Mouse (Mus musculus): ENCODE data around the gene Ecsit. TPM values are rescaled to one million over a fixed set of nuclear protein-coding genes. Genes with fewer than 3 reads are reported as not detected.

The Ecsit gene
- polyA plus RNA-seq, 1 experiment: 72.6 TPM

GRCm38 (mm10) chr9:22070791-22071573, 14.3 kb downstream of the Ecsit start, which contains the start of the genes Gm49318 and Zfp653:
Gene Gm49318 (minus strand): TSS chr9:22071259.
Gene Zfp653 (minus strand): TSS chr9:22071376.
- Histone ChIP-seq H3K4me3 (ENCODE audit: control insufficient read depth, low read depth, low read length) (peak within 1 kb of the TSS; percentile 83), H3K4me1 (ENCODE audit: control insufficient read depth, insufficient read depth, low read length) (peaks cover 4% of the 10 kb centered on the region), H3K27me3 (ENCODE audit: control insufficient read depth, insufficient read depth, low read length) (no peaks in the 10 kb centered on the region), H3K36me3 (ENCODE audit: control insufficient read depth, insufficient read depth, low read length) (no peaks in the 10 kb centered on the region; the same call in none of the 2 replicates), H3K27ac (ENCODE audit: control insufficient read depth, insufficient read depth, low read depth, low read length) (peak within 1 kb of the TSS; percentile 76)
- TF ChIP-seq POLR2A (IDR thresholded peaks at IDR 0.05; ENCODE audit: control insufficient read depth, low read depth, low read length): peak; percentile 86; the same call in 1 of the 2 replicates
- TF ChIP-seq CTCF (IDR thresholded peaks at IDR 0.05; ENCODE audit: control insufficient read depth, insufficient read depth, insufficient replicate concordance, low read depth, low read length): no peak

GRCm38 (mm10) chr9:22069881-22070553, 15.2 kb downstream of the Ecsit start:
- Histone ChIP-seq H3K4me3 (ENCODE audit: control insufficient read depth, low read depth, low read length) (peak overlapping the region; percentile 83), H3K4me1 (ENCODE audit: control insufficient read depth, insufficient read depth, low read length) (peaks cover 4% of the 10 kb centered on the region), H3K27ac (ENCODE audit: control insufficient read depth, insufficient read depth, low read depth, low read length) (no peak overlapping the region), H3K36me3 (ENCODE audit: control insufficient read depth, insufficient read depth, low read length) (no peaks in the 10 kb centered on the region; the same call in none of the 2 replicates), H3K27me3 (ENCODE audit: control insufficient read depth, insufficient read depth, low read length) (no peaks in the 10 kb centered on the region)
- no peak for TF ChIP-seq CTCF (IDR thresholded peaks at IDR 0.05; ENCODE audit: control insufficient read depth, insufficient read depth, insufficient replicate concordance, low read depth, low read length)

GRCm38 (mm10) chr9:22067195-22067594, 18.0 kb downstream of the Ecsit start:
- peaks cover 4% of the 10 kb centered on the region for H3K4me1 ChIP-seq (ENCODE audit: control insufficient read depth, insufficient read depth, low read length)
- peaks cover 5% of the 10 kb centered on the region for H3K36me3 ChIP-seq (ENCODE audit: control insufficient read depth, insufficient read depth, low read length)

GRCm38 (mm10) chr9:22066433-22066832, 18.8 kb downstream of the Ecsit start:
- H3K36me3 ChIP-seq (ENCODE audit: control insufficient read depth, insufficient read depth, low read length): peaks cover 6% of the 10 kb centered on the region
- no peak overlapping the region for H3K4me3 ChIP-seq (ENCODE audit: control insufficient read depth, low read depth, low read length)
- TF ChIP-seq POLR2A (IDR thresholded peaks at IDR 0.05; ENCODE audit: control insufficient read depth, low read depth, low read length) (no peak), CTCF (IDR thresholded peaks at IDR 0.05; ENCODE audit: control insufficient read depth, insufficient read depth, insufficient replicate concordance, low read depth, low read length) (peak; percentile 64; the same call in 1 of the 2 replicates)
- no peak overlapping the region for H3K27ac ChIP-seq (ENCODE audit: control insufficient read depth, insufficient read depth, low read depth, low read length)
- H3K27me3 ChIP-seq (ENCODE audit: control insufficient read depth, insufficient read depth, low read length): no peaks in the 10 kb centered on the region
- peaks cover 4% of the 10 kb centered on the region for H3K4me1 ChIP-seq (ENCODE audit: control insufficient read depth, insufficient read depth, low read length)

More at GRCm38 (mm10) chr9:22067195-22067594, 18.0 kb downstream of the Ecsit start:
- no peak overlapping the region for H3K4me3 ChIP-seq (ENCODE audit: control insufficient read depth, low read depth, low read length)
- H3K27me3 ChIP-seq (ENCODE audit: control insufficient read depth, insufficient read depth, low read length): no peaks in the 10 kb centered on the region
- TF ChIP-seq POLR2A (IDR thresholded peaks at IDR 0.05; ENCODE audit: control insufficient read depth, low read depth, low read length) (no peak), CTCF (IDR thresholded peaks at IDR 0.05; ENCODE audit: control insufficient read depth, insufficient read depth, insufficient replicate concordance, low read depth, low read length) (no peak)
- no peak overlapping the region for H3K27ac ChIP-seq (ENCODE audit: control insufficient read depth, insufficient read depth, low read depth, low read length)

GRCm38 (mm10) chr9:22065642-22066041, 19.6 kb downstream of the Ecsit start:
- peaks cover 4% of the 10 kb centered on the region for H3K4me1 ChIP-seq (ENCODE audit: control insufficient read depth, insufficient read depth, low read length)
- no peak for TF ChIP-seq CTCF (IDR thresholded peaks at IDR 0.05; ENCODE audit: control insufficient read depth, insufficient read depth, insufficient replicate concordance, low read depth, low read length)
- TF ChIP-seq POLR2A (IDR thresholded peaks at IDR 0.05; ENCODE audit: control insufficient read depth, low read depth, low read length): no peak
- H3K36me3 ChIP-seq (ENCODE audit: control insufficient read depth, insufficient read depth, low read length): peaks cover 8% of the 10 kb centered on the region
- no peak overlapping the region for H3K27ac ChIP-seq (ENCODE audit: control insufficient read depth, insufficient read depth, low read depth, low read length)
- no peaks in the 10 kb centered on the region for H3K27me3 ChIP-seq (ENCODE audit: control insufficient read depth, insufficient read depth, low read length)
- no peak overlapping the region for H3K4me3 ChIP-seq (ENCODE audit: control insufficient read depth, low read depth, low read length)

GRCm38 (mm10) chr9:22064341-22064740, 20.9 kb downstream of the Ecsit start:
- no peak overlapping the region for H3K27ac ChIP-seq (ENCODE audit: control insufficient read depth, insufficient read depth, low read depth, low read length)
- H3K4me1 ChIP-seq (ENCODE audit: control insufficient read depth, insufficient read depth, low read length): no peaks in the 10 kb centered on the region
- TF ChIP-seq POLR2A (IDR thresholded peaks at IDR 0.05; ENCODE audit: control insufficient read depth, low read depth, low read length): no peak
- no peak for TF ChIP-seq CTCF (IDR thresholded peaks at IDR 0.05; ENCODE audit: control insufficient read depth, insufficient read depth, insufficient replicate concordance, low read depth, low read length)
- no peak overlapping the region for H3K4me3 ChIP-seq (ENCODE audit: control insufficient read depth, low read depth, low read length)
- no peaks in the 10 kb centered on the region for H3K27me3 ChIP-seq (ENCODE audit: control insufficient read depth, insufficient read depth, low read length)
- H3K36me3 ChIP-seq (ENCODE audit: control insufficient read depth, insufficient read depth, low read length): peaks cover 8% of the 10 kb centered on the region

- H3K36me3 ChIP-seq (ENCODE audit: control insufficient read depth, insufficient read depth, low read length): peaks cover 8% of the 10 kb centered on the region
- no peaks in the 10 kb centered on the region for H3K4me1 ChIP-seq (ENCODE audit: control insufficient read depth, insufficient read depth, low read length)
- no peak overlapping the region for H3K4me3 ChIP-seq (ENCODE audit: control insufficient read depth, low read depth, low read length)
- no peaks in the 10 kb centered on the region for H3K27me3 ChIP-seq (ENCODE audit: control insufficient read depth, insufficient read depth, low read length)
- TF ChIP-seq CTCF (IDR thresholded peaks at IDR 0.05; ENCODE audit: control insufficient read depth, insufficient read depth, insufficient replicate concordance, low read depth, low read length) (no peak), POLR2A (IDR thresholded peaks at IDR 0.05; ENCODE audit: control insufficient read depth, low read depth, low read length) (no peak)
- H3K27ac ChIP-seq (ENCODE audit: control insufficient read depth, insufficient read depth, low read depth, low read length): no peak overlapping the region
Observed at GRCm38 (mm10) chr9:22061339-22061738, 23.9 kb downstream of the Ecsit start.

Measured in testis, adult 2 months (tissue).